Mouse (Mus musculus): Measurements from ENCODE around the gene Hmgb1.
"Not testable (repeated sequence)": the region's sequence is repeated elsewhere in the genome, so short reads cannot be mapped to it uniquely, and the experiment has no call there.

Gene Hmgb1

DNA sequence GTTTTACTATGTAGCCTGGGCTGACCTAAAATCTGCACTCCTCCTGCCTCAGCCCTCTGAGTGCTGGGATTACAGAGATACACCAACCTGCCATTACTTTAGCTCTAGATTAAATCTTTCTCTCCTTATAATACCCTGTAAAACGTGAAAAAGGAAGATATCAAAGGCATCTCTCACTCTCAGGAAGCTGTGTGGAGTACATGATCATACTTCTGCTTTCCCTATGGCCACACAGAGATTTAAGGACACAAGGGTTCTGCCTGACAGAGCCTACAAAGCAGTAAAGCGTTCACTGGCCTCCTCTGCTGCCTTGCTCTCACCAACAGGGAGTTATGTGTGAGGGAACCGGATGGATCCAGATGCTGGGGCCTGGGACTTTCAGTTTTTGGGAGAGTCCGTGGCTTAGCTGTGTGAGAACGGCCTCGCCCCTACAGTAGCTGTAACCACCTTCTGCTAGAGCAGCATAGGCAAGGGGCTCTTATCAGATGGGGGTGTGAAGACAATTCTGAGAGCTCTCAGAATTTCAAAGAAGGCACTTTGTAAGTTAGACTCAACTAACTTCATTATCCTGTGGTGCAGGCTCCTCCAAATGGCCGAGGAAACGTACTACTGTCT is 36.8 kb downstream of the Hmgb1 start:
- no peak for DNase-seq (ENCODE audit: low spot score)

DNA sequence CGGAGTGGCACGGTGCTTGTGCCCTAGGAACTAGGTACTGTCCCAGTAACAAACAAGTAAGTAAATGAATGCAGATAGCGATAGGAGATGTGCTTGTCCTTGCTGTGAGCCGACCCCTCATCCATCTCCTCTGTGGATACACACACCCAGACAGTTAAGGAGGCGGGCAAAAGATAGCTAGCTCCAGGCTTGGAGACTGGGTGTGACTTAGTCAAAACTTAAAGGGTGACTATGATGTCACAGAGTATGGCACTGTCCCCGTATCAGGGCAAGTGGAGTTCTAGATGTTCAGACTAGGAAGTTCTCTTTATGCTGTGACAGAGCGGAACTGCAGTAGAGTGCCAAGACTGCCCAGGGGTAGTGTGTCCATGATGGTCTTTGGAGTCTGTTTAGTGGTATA is 37.6 kb downstream of the Hmgb1 start:
- no peak for DNase-seq (ENCODE audit: low spot score)

DNA sequence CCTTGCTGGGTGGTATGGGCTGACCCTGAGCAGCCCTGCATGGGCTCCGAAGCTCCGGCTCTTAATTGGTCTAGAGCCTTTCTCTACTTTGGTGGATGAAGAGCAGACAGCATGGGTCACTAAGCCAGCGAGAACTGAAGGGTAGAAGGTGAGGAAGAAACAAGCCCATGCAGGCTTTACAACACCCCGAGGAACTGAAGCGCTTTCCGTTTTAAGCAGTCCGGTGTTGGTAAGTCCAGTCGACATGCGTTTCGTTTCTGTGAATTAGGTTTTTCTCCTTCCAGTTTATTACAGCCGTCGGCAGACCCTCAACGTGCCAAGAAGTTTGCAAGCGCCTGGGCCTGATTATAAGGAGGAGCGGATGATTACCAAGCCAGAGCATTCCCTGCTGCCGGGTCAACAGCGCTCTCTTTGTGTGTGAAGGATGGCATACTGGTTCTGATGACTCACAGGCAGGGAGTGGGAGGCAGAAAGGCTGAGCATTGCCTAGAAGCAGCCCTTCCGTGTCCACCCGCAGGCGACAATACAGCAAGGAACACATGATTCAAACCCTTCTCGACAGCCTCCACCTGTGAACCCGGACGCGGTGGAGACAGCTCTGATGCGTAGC is 40.4 kb downstream of the Hmgb1 start:
- DNase-seq (ENCODE audit: low spot score): no peak

DNA sequence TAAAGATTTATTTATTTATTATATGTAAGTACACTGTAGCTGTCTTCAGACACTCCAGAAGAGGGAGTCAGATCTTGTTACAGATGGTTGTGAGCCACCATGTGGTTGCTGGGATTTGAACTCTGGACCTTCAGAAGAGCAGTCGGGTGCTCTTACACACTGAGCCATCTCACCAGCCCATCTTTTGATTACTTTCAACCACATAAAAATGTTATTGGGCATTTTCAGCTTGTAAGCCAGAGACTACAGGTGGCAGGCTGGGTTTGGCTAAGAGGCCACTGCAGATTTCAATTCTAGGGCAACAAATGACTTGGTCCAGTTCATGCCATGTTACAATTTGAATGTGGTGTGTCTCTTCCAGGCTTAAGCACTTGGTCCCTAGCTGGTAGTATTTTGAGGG is 43.1 kb downstream of the Hmgb1 start:
- DNase-seq (ENCODE audit: low spot score): not testable (repeated sequence)

DNA sequence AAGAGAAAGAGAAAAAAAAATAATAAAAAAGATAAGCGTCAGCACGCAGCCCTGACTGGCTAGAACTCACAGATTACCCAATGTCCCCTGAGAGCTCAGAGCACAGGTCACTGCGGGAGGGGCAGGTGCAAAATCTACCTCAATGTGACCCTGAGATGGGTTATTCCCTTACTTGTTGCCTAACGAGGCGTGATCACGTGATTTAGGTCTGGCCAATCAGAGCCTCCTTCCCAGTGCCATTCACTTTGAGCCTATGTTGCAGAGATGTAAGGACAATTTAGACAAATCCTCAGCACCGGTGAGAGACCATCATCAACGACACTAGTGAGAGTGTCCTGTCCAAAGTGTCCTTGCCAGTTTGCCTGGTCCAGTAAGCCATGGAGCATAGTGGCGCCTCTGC is 44.0 kb downstream of the Hmgb1 start:
- no peak for DNase-seq (ENCODE audit: low spot score)

DNA sequence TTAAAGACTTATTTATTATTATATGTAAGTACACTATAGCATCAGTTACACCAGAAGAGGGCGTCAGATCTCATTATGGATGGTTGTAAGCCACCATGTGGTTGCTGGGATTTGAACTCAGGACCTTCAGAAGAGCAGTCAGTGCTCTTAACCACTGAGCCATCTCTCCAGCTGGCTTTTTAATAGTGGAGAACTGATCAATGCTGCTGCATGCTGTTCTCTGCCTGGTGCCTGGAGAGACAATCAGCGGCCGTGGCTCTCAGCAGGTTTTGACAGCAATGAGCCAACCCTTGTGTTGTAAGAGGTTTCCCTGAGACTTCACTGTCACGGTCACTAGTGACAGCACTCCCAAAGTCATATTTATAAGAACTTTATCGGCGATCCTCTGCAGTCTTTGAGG is 46.2 kb downstream of the Hmgb1 start:
- not testable (repeated sequence) for DNase-seq (ENCODE audit: low spot score)

DNA sequence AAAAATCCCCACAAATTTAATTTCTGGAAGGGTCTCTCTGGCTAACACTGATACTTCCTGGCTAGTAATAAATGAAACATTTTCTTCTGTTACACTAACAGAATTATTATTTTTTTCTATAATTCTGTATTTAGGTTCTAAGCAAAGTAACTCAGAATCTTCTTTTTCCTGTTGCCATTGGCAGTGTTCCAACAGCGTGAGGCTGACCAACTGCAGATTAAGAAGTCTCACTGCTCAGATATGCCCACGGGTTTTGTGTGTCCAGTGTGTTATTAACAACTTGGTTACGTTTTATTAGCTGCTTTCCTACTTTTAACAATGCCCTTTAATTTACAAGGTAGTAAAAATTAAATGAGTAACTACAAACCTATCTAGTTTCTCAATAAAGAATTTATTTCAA is 46.8 kb downstream of the Hmgb1 start:
- no peak for DNase-seq (ENCODE audit: low spot score)

DNA sequence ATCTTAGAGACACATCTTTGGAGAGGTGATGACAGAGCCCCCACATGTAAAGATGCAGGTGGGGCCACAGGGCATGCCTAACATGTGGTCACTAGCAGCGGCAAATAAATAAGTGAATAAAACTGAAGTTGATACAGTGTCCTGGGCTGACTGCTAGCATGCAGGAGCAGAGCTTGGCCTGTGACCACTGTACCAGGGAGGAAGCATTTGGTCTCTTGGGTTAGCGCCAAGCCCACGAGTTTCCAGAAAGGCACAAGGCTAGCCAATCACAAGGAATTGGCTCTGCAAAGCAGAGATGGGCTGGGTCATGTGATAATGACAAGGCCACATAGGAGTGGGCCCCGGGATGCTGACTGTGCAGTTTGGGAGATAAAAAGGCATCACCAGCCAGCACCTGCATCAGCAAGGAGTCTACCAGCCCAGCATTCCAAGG is 47.3 kb downstream of the Hmgb1 start:
- peak; percentile 32 for DNase-seq (ENCODE audit: low spot score)

DNA sequence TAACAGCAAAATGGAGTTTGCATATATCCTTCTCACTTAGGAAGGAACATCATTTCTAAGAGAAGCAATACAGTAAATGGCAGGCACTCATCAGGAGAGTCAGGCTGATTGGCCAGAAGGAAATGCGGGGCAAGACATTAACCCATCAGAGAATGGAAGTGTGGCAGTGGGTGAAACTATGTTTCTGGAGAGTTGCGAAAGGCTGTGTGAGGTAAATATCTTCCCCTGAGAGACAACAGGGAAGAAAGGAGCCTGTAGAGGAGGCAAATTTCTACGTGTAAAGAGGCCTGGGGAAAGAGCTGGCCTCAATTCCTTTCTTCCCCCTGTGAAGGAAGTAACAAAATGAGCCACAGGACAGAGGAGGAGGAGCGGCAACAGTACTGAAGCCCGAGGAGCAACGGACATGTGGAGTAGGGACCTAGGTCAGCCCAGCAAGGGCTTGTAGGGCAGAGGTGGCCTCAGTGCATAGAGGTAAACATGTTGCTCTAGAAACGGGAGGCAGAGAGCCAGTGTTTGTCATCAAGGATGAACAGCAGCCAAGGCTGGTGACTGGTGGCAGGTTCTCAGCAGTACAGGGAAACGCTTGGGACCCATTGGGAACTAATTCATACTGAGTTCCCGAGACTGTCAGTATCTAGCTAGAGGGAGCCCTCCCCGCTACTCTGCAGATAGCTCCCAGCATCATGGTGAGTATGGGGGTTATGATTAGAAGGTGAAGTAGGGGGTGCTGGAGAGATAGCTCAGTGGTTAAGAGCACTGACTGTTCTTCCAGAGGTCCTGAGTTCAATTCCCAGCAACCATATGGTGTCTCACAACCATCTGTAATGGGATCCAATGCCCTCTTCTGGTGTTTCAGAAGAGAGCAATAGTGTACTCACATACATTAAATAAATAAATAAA is 48.6 kb downstream of the Hmgb1 start:
- no peak for DNase-seq (ENCODE audit: low spot score)

DNA sequence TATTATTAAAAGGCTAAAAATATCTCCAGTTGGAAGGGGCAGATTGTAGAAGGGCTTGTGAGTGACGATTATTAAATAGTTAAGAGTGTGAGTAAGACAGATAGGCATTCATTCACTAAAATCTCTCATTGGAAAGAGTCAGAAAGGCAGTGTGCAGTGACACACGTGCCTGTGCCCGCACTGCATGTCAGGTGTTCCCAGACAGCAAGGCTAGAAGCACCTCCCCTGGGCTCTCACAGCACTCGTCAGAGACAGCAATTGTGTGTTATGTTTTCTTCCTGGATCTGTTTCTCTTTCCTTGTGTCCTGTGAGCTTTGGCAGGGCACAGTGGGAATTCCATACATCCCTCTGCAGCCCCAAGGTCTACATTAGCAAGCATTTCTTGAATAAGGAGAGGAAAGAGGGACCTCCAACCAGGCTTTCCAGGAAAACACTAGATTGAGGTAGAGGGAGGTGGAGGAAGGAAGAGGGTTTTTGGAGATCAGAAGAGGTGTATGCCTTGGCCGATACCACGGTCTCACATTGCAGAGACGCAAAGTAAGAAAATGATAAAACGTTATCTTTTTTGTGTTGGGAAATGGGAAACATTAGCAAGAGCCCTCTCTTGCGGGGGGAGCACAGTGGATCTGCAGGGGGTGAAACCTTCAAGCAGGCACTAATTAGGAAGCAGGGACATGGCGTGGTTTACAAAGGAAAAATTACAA is 49.4 kb downstream of the Hmgb1 start:
- DNase-seq (ENCODE audit: low spot score): no peak

DNA sequence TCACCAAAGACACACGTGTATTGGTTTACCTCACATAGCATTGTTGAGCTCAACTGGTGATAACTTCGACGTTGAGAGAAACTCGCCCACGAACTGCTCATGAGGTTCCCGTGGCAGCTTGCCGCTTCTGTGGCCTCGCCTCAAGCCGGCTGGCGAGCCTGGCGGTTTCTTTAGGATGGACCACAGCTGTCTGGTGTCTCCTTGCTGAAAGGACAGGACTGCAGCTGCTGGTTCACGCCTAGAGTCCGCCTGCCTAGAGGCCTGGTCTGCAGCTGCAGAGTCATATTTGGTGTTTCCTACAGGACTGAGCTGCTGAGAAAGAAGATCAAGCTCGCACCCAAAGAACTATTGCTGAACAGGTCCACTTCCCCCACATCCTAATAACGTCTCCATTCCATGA is 55.8 kb downstream of the Hmgb1 start:
- no peak for DNase-seq (ENCODE audit: low spot score)

DNA sequence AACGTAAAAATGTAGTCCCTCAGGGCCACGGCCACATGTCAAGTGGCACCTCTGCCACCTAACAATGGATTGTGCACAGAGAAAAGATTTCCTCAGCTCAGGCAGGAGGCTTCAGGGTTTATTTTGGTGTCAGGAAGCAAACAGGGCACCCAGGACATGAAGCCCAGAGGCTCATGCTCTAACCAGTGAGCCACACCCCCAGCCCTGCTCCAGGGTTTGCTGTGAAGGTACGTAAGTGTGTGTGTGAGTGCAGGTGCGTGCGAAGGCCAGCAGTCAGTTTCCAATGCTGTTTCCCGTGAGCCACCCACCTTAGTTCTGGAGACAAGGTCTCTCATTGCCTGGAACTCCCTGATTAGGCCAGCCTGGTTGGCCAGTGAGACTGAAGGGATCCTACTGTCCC is 60.5 kb downstream of the Hmgb1 start:
- DNase-seq (ENCODE audit: low spot score): no peak

DNA sequence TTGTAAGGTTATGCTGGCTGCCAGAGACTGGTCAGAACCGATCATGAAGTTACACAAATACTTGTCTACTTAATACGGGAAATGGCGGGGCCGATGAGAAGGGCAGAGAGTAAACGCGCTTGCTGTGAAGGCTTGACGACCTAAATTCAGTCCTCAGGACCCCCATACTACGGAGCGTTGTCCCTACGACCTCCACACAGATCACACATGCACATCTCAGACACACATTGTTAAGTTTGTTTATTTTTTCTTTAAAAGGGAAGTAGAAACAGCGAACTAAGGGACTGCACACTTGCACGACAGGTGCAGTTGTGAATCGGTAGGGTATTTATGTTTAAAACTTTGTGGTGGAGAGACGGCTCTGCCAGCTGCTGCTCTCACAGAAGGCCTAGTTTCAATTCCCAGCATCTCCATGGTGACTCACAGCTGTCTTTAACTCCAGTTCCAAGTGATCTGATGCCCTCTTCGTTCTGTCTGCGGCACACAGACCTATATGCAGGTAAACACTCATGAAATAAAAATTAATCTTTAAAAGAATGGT is 64.9 kb downstream of the Hmgb1 start:
- DNase-seq (ENCODE audit: low spot score): no peak

DNA sequence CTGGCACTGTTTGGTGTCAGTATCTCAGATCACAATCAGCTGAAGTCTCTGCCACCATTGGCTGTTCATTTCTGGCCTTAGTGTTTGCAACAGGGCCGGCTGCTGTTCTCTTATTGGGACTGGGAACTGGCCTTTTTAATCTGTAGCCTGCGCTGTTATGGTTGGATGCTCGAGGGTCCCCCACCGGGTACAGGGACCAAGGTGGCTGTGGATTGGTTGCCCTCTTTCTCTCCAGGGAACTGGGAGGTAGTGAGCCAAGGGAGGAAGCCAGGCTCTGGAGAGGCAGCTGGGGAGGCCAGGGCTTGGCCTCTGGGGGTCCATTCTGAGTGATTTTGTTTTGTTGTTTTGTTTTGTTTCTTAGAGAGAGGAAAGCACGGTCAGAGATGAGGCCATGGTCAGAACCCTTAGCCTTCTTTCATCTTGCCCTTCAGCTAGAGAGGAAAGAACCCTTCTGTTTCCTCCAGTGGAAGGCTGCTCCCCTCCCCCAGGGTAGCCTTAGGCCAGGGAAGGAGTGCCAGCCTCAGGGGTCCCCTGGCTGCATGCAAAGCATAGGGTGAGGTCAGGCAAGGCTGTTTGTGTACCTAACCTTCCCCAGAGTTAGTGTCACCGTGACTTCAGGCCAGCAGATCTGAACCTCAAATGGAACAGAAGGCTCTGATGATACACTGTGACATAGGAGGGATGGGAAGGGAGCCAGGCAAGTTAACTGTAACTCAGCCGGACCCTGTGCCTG is 66.3 kb downstream of the Hmgb1 start:
- DNase-seq (ENCODE audit: low spot score): no peak

DNA sequence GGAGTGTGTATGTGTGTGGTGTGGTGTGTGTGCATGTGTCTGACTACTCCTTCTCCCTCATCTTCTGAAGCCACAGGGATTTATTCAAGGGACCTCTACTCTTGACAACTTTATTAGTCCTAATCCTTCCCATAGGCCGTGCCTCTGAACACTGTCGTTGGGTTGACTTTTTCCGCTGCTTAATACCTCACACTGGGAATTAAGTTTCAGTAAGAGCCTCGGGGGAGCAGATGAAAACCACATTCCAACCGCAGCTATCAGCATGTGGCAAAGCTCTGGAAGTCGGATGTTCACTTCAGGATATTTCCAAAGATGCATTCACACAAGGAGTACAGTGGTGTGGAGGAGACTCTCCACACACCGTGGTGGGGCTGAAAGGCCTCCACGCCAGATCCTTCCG is 69.7 kb downstream of the Hmgb1 start:
- DNase-seq (ENCODE audit: low spot score): no peak

DNA sequence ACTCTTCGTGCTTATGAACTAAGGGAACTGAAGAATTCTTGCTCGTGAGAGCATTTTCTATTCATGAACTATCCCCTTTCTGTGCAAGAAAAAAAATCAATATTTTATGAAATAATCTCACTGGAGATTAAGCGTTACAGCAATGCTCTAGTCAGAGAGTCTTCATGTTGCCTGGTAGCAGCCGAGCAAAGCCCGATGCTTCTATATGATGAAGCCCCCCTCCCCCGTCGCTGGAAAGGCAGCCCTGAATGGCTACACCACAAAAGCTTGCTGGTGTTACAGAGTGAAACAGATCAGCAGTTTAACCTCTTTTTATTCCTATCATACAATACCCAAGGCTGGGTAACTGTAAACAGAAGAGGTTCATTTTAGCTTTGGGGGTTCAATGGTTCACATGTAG is 70.3 kb downstream of the Hmgb1 start:
- no peak for DNase-seq (ENCODE audit: low spot score)

DNA sequence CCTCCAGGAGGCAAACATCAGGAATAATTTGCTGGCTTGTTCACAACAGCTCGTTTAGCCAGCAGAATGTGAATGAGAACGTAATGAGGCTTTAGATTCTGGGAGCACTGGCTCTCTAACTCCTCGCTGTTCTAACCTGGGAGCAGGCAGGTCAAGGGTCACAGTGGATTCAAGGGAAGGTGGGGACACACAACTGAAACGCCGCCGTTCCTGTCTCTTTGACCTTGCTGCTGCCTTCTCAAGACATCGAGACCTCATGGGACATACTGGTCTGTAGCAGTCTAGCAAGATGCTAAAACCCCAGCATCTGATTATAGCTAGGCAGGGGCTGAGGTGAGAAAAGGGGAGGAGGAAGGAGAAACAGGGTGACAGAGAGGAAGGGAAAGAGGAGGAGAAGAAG is 70.8 kb downstream of the Hmgb1 start:
- DNase-seq (ENCODE audit: low spot score): no peak

DNA sequence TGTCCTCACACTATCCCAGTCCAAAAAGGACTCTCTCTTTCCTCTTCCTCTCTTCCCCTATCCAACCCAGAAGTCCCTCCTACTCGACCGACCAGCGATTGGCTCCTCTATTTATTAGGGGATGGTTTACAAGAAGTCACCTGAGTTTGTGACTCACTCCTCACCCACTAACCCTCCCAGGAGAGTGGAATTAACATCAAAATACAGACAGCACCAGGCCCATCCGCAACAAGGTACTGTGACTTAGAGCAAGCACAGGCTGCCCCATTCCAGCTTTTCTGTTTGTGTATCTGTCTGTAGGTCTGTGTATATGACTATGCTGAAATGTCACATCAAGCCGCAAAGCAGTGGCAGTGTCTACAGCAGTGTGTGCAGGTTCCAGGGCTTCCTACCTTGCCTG is 71.7 kb downstream of the Hmgb1 start:
- no peak for DNase-seq (ENCODE audit: low spot score)

DNA sequence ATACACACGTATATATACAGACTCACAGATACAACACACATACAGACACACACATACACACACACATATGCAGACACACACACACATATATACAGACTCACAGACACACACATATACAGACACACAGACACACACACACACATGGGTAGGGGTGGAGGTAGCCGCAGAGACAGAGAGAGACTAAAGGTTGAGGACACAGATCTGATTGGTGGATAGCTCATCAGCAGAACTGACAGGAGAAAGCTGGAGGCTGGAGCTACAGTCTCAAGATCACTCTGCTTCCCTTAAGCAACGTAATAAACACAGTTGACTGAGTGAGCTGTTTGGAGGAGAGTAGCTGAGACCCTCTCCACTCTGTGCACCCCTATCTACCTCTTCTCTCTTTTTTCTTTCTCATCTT is 75.1 kb downstream of the Hmgb1 start:
- peak; percentile 37 for DNase-seq (ENCODE audit: low spot score)

DNA sequence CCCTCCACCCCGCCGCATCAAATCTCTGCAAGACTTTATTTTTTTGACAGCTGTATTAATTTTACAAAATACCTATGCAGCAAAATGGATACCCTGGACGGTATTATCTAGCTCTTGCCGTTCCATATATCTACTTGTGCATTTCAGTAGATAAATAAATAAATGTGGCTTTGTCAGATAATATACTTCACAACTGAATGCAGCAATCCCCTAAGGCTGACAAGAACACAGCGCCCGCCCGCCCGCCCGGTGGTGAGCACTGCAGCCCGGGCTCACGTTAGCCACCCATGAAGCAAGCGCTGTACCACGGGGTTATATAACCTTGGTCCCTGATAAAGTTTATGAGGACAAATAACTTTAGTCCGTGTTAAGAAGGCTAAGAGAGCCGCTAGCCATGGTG is 76.1 kb downstream of the Hmgb1 start:
- DNase-seq (ENCODE audit: low spot score): no peak

DNA sequence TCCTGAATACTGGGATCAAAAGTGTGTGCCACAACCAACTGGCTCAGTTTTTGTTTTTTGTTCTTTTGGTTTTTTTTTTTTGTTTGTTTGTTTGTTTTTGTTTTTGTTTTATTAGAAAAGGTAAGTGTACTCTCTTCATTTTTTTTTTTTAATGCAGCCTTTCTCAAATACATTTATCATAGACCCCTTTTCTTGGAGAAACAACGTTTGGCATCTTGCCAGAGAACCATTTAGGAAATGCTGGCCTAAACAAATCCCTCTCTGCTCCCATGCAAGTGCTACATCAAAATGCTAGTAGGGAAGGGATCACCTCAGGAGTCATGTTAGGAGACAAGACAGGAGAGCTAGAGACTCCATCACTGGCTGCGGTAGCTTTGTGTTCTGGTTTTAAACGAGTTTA is 76.7 kb downstream of the Hmgb1 start:
- no peak for DNase-seq (ENCODE audit: low spot score)

Measured in yolk sac, embryonic 10.5 days (tissue).